Mouse (Mus musculus) liver, postnatal 0 days (tissue): ENCODE data around the gene Tuba1a.

Experiments used
- CTCF ChIP-seq: sonication (generic); IDR thresholded peaks from 2 replicates; pipeline ENCODE4 v1.5.1; 2016; ENCODE audit warnings: antibody characterized with exemption, low read depth
- EP300 ChIP-seq: IDR thresholded peaks from 2 replicates; pipeline ENCODE4 v1.6.1; 2016; ENCODE audit warnings: antibody characterized with exemption, low read depth, mild to moderate bottlenecking

- TF ChIP-seq EP300, result no peak
- no peak for TF ChIP-seq CTCF
These were observed 10.4 kb downstream of the Tuba1a start for GRCm38 (mm10) chr15:98943133-98943532.
